Mouse (Mus musculus): ENCODE measurements around the gene Frmd5. TPM values are rescaled to one million over a fixed set of nuclear protein-coding genes. Genes with fewer than 3 reads are reported as not detected.
A peak's percentile ranks its signal among the peaks of the same experiment; 100 is the strongest.

Gene Frmd5
- polyA plus RNA-seq, 1 experiment, result 8.8 TPM

DNA sequence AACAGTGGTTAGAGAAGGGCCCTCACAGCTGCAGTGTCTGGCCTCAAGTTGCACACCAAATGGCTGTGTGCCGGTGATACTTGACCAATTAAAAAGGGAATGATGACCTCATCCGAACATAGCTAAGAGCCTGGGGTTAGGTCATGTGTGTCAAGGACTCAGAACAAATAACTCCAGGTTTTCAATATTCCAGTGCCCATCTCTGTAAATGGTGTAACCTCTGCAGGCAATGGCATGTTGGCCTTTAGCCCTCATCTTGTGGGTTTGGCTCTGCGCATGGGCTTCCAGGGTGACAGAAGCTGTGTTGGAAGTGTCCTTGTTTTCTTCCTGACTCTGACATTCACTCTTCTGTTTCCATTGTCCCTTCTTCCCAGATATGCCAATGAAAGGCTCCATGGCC, 131.8 kb downstream of the Frmd5 start:
- no peak for DNase-seq
- no peaks in the 10 kb centered on the region for H3K4me1 ChIP-seq (replicated peaks; ENCODE audit: control insufficient read depth, insufficient read depth, low read length)
- H3K27ac ChIP-seq (ENCODE audit: control insufficient read depth, insufficient read depth, low read length), result no peak overlapping the region
- WGBS, result 96% methylated on average over 3 of the region's 3 CpGs
- no peaks in the 10 kb centered on the region for H3K36me3 ChIP-seq (ENCODE audit: control insufficient read depth, insufficient read depth, low read length)
- TF ChIP-seq POLR2A (IDR thresholded peaks at IDR 0.05; ENCODE audit: control insufficient read depth, extremely low read depth, insufficient read depth, low read length, poor library complexity), result no peak
- no peak for TF ChIP-seq CTCF (IDR thresholded peaks at IDR 0.05; ENCODE audit: borderline replicate concordance, control insufficient read depth, extremely low read depth, insufficient read depth, low read length, poor library complexity)
- H3K4me3 ChIP-seq (ENCODE audit: control insufficient read depth, insufficient read depth, low read length), result no peak overlapping the region
- no peaks in the 10 kb centered on the region for H3K27me3 ChIP-seq (ENCODE audit: control insufficient read depth, insufficient read depth, low read length)

DNA sequence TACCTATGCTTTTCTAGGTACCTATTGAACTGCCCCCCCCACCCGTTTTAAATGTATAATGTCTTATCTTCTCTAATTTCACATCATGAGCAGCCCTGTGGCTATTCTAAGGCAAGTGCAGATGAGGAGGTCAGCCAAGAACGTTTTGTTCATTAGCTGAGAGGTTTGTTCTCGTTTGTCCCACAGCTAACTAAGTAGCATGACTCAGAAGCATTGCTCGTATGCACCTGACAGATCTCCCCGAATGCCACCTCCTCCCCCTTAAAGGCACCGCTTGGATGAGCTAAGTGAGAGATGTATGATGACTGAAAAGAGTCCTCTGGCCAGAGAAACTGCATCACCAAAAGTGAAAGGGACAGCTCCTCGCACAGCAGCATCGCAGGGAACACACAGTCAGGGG, 132.7 kb downstream of the Frmd5 start:
- no peak for DNase-seq
- H3K36me3 ChIP-seq (ENCODE audit: control insufficient read depth, insufficient read depth, low read length), result no peaks in the 10 kb centered on the region
- H3K27ac ChIP-seq (ENCODE audit: control insufficient read depth, insufficient read depth, low read length), result no peak overlapping the region
- 0 out of 2 replicates have a peak, but pooled peaks cover 3% of the 10 kb centered on the region for H3K4me1 ChIP-seq (replicated peaks; ENCODE audit: control insufficient read depth, insufficient read depth, low read length)
- H3K27me3 ChIP-seq (ENCODE audit: control insufficient read depth, insufficient read depth, low read length), result no peaks in the 10 kb centered on the region
- TF ChIP-seq CTCF (IDR thresholded peaks at IDR 0.05; ENCODE audit: borderline replicate concordance, control insufficient read depth, extremely low read depth, insufficient read depth, low read length, poor library complexity) (no peak), POLR2A (IDR thresholded peaks at IDR 0.05; ENCODE audit: control insufficient read depth, extremely low read depth, insufficient read depth, low read length, poor library complexity) (no peak)
- 76% methylated on average over 8 of the region's 8 CpGs for WGBS
- H3K4me3 ChIP-seq (ENCODE audit: control insufficient read depth, insufficient read depth, low read length), result no peak overlapping the region

DNA sequence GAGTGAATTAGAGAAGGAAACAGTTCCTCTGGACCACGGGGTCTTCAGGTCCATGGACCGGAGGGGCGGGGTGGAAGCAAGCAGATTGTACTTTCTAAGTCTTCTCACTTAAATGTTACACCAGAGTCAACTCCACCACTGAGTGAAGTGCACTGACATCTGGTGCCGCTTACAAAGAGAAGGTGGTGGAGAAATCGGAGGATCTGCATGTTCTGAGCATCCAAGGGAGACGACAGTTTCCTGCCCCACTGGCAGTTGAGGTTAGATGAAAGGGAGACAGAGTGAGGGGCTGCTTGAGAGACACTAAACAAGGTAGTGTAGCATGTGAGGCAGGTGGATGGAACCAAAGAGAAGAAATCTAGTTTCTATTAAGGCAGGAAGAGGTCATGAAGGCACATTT, 137.0 kb downstream of the Frmd5 start:
- peak; percentile 43 for DNase-seq
- Histone ChIP-seq H3K4me3 (ENCODE audit: control insufficient read depth, insufficient read depth, low read length) (no peak overlapping the region), H3K36me3 (ENCODE audit: control insufficient read depth, insufficient read depth, low read length) (no peaks in the 10 kb centered on the region), H3K27ac (ENCODE audit: control insufficient read depth, insufficient read depth, low read length) (no peak overlapping the region), H3K4me1 (replicated peaks; ENCODE audit: control insufficient read depth, insufficient read depth, low read length) (0 out of 2 replicates have a peak, but pooled peaks cover 3% of the 10 kb centered on the region), H3K27me3 (ENCODE audit: control insufficient read depth, insufficient read depth, low read length) (no peaks in the 10 kb centered on the region)
- TF ChIP-seq CTCF (IDR thresholded peaks at IDR 0.05; ENCODE audit: borderline replicate concordance, control insufficient read depth, extremely low read depth, insufficient read depth, low read length, poor library complexity), result no peak
- no peak for TF ChIP-seq POLR2A (IDR thresholded peaks at IDR 0.05; ENCODE audit: control insufficient read depth, extremely low read depth, insufficient read depth, low read length, poor library complexity)
- 46% methylated on average over 6 of the region's 6 CpGs for WGBS

DNA sequence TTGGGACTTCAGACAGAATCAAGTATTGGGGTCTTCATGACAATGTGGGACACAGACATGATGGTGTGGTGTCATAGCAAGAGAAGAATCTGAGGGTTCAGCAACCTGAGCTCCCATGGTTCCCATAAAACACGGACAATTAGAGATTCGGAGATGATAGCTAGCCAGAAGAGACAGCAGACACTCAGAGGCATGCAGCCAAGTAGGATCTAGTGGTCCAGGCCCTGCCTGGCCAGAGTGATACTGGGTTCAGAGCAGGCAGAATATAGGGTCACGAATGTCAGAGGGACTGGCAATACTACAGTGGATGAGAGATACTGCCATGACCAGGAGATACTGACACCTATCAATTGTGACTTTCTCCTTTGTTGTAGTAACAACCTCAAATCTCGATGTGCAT, 138.6 kb downstream of the Frmd5 start:
- TF ChIP-seq POLR2A (IDR thresholded peaks at IDR 0.05; ENCODE audit: control insufficient read depth, extremely low read depth, insufficient read depth, low read length, poor library complexity) (no peak), CTCF (IDR thresholded peaks at IDR 0.05; ENCODE audit: borderline replicate concordance, control insufficient read depth, extremely low read depth, insufficient read depth, low read length, poor library complexity) (no peak)
- Histone ChIP-seq H3K27ac (ENCODE audit: control insufficient read depth, insufficient read depth, low read length) (no peak overlapping the region), H3K27me3 (ENCODE audit: control insufficient read depth, insufficient read depth, low read length) (no peaks in the 10 kb centered on the region), H3K4me3 (ENCODE audit: control insufficient read depth, insufficient read depth, low read length) (no peak overlapping the region), H3K36me3 (ENCODE audit: control insufficient read depth, insufficient read depth, low read length) (no peaks in the 10 kb centered on the region), H3K4me1 (replicated peaks; ENCODE audit: control insufficient read depth, insufficient read depth, low read length) (0 out of 2 replicates have a peak, but pooled peaks cover 3% of the 10 kb centered on the region)
- no peak for DNase-seq
- 95% methylated on average over 4 of the region's 4 CpGs for WGBS

DNA sequence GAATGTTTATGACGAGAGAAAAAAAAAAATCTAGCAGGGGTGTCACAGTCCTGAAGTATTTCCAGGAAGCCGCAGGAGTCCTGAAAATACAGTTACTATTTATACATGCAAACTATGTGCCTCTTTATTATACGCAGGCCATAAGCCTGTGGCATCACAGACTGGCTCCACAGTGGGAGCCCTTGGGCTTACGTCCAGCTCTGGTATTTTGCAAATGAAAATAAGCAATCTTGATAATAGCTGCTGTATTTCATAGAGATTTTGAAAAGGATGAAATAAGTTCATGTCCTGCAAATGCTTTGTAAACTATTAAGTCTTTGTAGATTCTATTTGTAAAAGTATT, 145.8 kb downstream of the Frmd5 start:
- WGBS, result 93% methylated on average over 4 of the region's 4 CpGs
- DNase-seq, result no peak

DNA sequence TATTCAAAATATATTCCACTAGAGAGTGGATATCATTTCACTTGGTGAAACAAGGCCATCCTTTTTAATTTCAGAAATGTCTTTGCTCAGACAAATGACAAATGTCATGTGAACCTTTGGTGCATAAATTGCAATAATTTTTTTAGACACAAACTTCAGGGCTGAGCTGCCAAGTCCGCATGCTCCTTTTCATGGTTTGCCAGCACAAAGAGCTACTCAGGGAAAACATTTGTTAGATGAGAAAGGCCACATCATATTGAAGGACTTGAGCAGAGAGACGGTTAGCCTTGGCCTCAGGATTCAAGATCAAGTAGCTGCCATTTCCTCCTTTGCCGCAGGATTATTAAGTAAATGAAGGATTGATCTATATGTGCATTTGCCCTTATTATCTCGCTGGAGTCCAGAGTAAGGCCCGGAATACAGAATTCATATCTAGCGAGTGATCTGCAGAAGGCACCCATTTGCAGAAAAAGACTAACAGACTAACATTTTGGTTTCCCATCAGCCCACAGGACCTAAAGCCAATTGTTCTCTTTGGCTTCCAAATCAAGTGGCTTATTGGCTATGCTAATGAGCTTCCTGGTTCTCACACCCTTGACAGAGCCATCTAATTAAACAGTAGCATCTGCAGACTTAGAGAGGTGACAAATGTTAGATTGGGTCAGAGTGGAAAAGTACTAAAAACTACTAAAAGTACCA, 146.3 kb downstream of the Frmd5 start:
- 96% methylated on average over 6 of the region's 6 CpGs for WGBS
- Histone ChIP-seq H3K36me3 (ENCODE audit: control insufficient read depth, insufficient read depth, low read length) (no peaks in the 10 kb centered on the region), H3K4me3 (ENCODE audit: control insufficient read depth, insufficient read depth, low read length) (no peak overlapping the region), H3K4me1 (replicated peaks; ENCODE audit: control insufficient read depth, insufficient read depth, low read length) (no peaks in the 10 kb centered on the region), H3K27me3 (ENCODE audit: control insufficient read depth, insufficient read depth, low read length) (no peaks in the 10 kb centered on the region), H3K27ac (ENCODE audit: control insufficient read depth, insufficient read depth, low read length) (no peak overlapping the region)
- no peak for TF ChIP-seq CTCF (IDR thresholded peaks at IDR 0.05; ENCODE audit: borderline replicate concordance, control insufficient read depth, extremely low read depth, insufficient read depth, low read length, poor library complexity)
- no peak for TF ChIP-seq POLR2A (IDR thresholded peaks at IDR 0.05; ENCODE audit: control insufficient read depth, extremely low read depth, insufficient read depth, low read length, poor library complexity)
- DNase-seq, result no peak

More for the DNA sequence above, 145.8 kb downstream of the Frmd5 start:
- no peak for TF ChIP-seq CTCF (IDR thresholded peaks at IDR 0.05; ENCODE audit: borderline replicate concordance, control insufficient read depth, extremely low read depth, insufficient read depth, low read length, poor library complexity)
- TF ChIP-seq POLR2A (IDR thresholded peaks at IDR 0.05; ENCODE audit: control insufficient read depth, extremely low read depth, insufficient read depth, low read length, poor library complexity), result no peak
- Histone ChIP-seq H3K27me3 (ENCODE audit: control insufficient read depth, insufficient read depth, low read length) (no peaks in the 10 kb centered on the region), H3K27ac (ENCODE audit: control insufficient read depth, insufficient read depth, low read length) (no peak overlapping the region), H3K4me3 (ENCODE audit: control insufficient read depth, insufficient read depth, low read length) (no peak overlapping the region), H3K4me1 (replicated peaks; ENCODE audit: control insufficient read depth, insufficient read depth, low read length) (no peaks in the 10 kb centered on the region), H3K36me3 (ENCODE audit: control insufficient read depth, insufficient read depth, low read length) (no peaks in the 10 kb centered on the region)

DNA sequence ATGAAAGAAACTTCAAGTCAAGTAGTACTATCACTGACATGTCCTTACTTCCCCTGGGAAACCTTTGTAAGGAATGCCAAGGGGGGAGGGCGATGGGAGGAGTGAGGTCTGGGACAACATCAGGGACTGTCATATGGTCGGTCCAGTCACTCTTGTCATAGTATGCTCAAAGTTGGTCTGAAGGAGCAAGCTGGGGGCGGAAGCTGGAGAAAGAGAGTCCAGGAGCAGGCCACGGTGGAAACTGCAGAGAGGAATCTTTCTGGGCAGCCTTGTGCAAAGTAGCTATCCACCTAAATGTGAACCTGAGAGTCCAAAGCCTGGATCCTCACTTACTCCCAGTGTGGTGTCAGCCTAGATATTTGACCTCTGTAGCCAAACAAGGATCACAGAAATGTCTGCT, 147.5 kb downstream of the Frmd5 start:
- TF ChIP-seq POLR2A (IDR thresholded peaks at IDR 0.05; ENCODE audit: control insufficient read depth, extremely low read depth, insufficient read depth, low read length, poor library complexity) (no peak), CTCF (IDR thresholded peaks at IDR 0.05; ENCODE audit: borderline replicate concordance, control insufficient read depth, extremely low read depth, insufficient read depth, low read length, poor library complexity) (no peak)
- H3K4me1 ChIP-seq (replicated peaks; ENCODE audit: control insufficient read depth, insufficient read depth, low read length), result no peaks in the 10 kb centered on the region

More for the DNA sequence above, 147.5 kb downstream of the Frmd5 start:
- no peak for DNase-seq
- Histone ChIP-seq H3K36me3 (ENCODE audit: control insufficient read depth, insufficient read depth, low read length) (no peaks in the 10 kb centered on the region), H3K4me3 (ENCODE audit: control insufficient read depth, insufficient read depth, low read length) (no peak overlapping the region), H3K27me3 (ENCODE audit: control insufficient read depth, insufficient read depth, low read length) (no peaks in the 10 kb centered on the region), H3K27ac (ENCODE audit: control insufficient read depth, insufficient read depth, low read length) (no peak overlapping the region)
- 88% methylated on average over 4 of the region's 4 CpGs for WGBS

Measured in thymus, adult 2 months (tissue).